Mouse (Mus musculus): Measurements from ENCODE around the gene Wdr18. TPM values are rescaled to one million over a fixed set of nuclear protein-coding genes. Genes with fewer than 3 reads are reported as not detected.

Gene Wdr18
- total RNA-seq, 1 experiment from 2014 or later: 27.2 TPM

- ATAC-seq (replicated peaks; ENCODE audit: low read depth, poor library complexity, severe bottlenecking): no peak
These were observed 31.1 kb downstream of the Wdr18 start for GRCm38 (mm10) chr10:79991099-79991498.

DNA sequence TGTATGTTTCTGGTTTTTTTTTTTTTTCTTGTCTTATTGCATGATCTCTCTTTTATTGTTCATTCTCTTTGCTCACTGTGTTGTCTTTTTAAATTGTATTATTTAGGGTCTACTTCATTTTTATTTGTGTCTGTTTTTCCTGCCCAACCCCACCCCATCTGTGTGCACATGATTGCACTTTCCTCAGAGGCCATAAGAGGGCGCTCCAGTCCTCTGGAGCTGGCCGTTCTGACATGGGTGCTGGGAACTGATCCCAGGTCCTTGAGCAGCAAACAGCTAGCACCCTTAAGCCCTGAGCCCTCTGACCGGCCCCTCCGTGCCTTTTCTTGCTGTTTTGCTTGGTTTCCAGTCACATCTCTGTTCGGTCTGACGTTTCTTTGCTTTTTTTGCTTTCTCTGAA, 31.6 kb downstream of the Wdr18 start:
- ATAC-seq (replicated peaks; ENCODE audit: low read depth, poor library complexity, severe bottlenecking): no peak

- peak; percentile 37 for ATAC-seq (replicated peaks; ENCODE audit: low read depth, poor library complexity, severe bottlenecking)
These were observed 34.6 kb downstream of the Wdr18 start for GRCm38 (mm10) chr10:79994397-79995115.

GRCm38 (mm10) chr10:79995636-79996035, 35.7 kb downstream of the Wdr18 start:
- ATAC-seq (replicated peaks; ENCODE audit: low read depth, poor library complexity, severe bottlenecking): no peak

DNA sequence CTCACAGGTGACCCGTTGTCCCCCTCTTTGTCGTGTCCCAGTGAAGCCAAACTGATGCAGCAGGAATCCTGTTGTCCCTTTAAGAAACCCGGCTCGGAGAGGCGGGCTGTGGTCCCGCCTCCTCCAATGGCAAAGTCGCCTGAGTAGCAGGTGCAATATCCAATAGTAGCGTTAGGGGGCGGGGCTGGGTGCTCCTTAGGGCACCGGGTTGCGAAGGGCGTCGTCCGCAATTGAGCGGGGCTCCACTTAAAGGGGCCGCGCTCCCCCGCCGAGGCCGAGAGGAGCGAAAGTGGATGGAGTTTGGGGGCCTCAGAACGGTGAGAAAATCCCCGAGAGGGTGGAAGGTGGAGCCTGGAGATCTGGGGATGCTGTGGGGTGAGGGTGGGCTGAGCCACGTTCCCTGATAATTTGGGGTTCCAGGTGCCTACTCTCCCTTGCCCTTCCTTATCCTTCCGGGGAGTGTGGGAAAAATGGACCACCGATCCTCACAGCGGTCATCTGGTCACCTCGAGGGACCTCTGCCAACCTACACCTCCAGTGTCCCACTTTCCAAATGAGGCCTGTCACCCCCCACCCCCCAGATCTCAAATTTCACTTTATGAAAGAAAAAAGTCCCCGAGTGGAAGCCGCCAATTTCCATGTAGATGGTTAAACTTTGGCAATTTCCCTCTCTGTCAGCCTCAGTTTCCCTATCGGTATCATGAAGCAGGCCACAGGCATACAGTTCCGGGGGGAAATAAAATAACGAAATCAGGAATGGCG, 36.5 kb downstream of the Wdr18 start, which contains the start of gene Abca7:
Abca7 (plus strand) TSS at position 223 of the 762 bp plus-strand sequence.
- ATAC-seq (replicated peaks; ENCODE audit: low read depth, poor library complexity, severe bottlenecking): peak; percentile 83

DNA sequence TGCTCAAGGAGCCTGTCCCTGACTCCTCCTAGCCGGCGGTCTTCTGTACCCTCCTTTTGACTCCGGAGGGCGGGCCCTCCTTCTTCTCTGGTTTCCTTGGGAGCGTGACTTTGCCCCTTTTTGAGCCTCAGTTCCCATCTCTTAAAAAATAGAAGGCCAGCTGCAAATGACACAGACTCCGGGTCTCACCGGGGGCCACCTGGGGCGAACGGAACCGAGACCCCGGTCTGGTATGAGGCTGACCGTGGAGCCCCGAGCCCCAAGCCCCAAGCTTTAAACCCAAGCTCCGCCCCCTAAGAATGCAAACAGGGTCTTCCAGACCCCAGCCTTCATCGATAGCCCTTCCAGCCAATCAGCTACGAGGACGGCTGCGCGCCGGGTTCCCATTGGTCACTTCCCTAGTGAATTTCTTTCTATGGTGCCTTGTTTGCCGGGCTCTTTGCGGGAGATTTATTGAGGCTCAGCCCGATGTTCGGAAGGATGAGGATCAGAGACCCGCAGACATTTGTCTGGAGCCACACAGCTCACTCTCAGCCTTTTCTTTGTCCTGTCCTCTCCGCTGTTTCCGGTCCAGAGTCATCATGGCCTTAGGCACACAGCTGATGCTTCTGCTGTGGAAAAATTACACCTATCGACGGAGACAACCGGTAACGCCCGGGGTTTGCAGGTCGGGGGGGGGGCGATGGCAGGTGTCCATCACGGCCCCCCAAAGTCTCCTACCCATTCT, 37.2 kb downstream of the Wdr18 start:
- ATAC-seq (replicated peaks; ENCODE audit: low read depth, poor library complexity, severe bottlenecking): peak; percentile 57

DNA sequence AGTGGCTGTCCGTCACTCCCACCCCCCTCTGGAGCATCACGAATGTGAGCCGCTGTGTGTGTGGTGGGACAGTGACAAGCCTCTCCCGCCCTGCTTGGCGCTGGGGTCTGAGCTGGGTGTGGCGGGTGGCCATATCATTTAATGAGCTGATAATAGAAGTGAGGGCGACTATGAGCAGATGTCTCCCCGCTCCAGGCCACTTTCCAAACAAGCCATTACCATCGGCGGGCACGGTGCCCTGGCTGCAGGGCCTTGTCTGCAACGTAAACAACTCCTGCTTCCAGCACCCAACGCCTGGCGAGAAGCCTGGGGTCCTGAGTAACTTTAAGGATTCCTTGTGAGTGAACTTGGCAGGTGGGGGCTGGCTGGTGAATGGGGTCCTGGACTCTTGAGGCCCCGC, 37.9 kb downstream of the Wdr18 start:
- no peak for ATAC-seq (replicated peaks; ENCODE audit: low read depth, poor library complexity, severe bottlenecking)

DNA sequence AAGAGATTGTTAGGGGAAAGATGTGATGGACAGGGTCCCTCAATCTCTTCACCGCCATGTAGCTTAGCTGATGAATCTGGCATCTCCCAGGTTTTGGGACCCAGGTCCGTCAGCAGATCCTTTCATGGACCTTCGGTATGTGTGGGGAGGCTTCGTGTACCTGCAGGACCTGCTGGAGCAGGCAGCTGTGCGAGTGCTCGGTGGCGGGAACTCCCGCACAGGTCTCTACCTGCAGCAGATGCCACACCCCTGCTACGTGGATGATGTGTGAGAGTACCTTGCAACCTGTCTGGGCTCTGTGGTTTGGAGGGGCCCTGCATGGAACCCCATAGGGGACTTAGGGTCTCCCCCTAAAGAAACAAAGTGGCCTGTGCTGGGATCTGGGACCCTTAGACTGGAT, 42.0 kb downstream of the Wdr18 start:
- no peak for ATAC-seq (replicated peaks; ENCODE audit: low read depth, poor library complexity, severe bottlenecking)

GRCm38 (mm10) chr10:80002829-80003228, 42.9 kb downstream of the Wdr18 start:
- no peak for ATAC-seq (replicated peaks; ENCODE audit: low read depth, poor library complexity, severe bottlenecking)

- peak; percentile 68 for ATAC-seq (replicated peaks; ENCODE audit: low read depth, poor library complexity, severe bottlenecking)
These were observed 43.7 kb downstream of the Wdr18 start for GRCm38 (mm10) chr10:80003374-80004232.

DNA sequence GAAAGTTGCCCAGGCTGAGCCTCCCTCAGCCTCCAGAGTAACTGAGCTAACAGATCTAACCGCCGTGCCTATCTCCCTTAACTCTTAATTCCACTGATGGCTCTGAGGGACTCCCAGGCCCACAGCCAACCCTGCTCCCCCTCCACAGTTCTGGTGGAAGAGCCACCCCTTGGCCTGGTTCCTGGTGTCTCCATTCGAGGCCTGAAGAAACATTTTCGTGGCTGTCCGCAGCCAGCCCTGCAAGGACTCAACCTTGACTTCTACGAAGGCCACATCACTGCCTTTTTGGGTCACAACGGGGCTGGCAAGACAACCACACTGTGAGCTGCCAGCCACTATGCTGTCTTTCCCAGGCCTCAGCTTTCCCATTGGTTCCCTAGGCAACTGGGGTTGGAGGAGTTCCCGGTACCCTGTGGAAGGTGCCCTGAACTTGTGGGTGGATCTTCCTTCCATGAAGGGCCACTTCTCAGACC, 44.3 kb downstream of the Wdr18 start:
- no peak for ATAC-seq (replicated peaks; ENCODE audit: low read depth, poor library complexity, severe bottlenecking)

DNA sequence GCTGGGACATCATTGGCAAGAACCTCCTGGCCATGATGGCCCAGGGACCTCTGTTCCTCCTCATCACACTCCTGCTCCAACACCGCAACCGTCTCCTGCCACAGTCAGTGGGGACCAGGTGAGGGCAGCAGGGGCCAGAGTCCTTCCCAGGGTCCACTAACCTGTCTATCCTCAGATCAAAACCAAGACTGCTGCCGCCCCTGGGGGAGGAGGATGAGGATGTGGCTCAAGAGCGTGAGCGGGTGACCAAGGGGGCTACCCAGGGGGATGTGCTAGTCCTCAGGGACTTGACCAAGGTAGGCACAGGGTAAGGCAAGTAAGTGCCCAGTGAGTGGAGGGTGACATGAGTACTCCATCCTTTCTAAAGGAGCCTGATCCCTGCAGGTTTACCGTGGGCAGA, 51.8 kb downstream of the Wdr18 start:
- no peak for ATAC-seq (replicated peaks; ENCODE audit: low read depth, poor library complexity, severe bottlenecking)

- no peak for ATAC-seq (replicated peaks; ENCODE audit: low read depth, poor library complexity, severe bottlenecking)
These were observed 53.7 kb downstream of the Wdr18 start for GRCm38 (mm10) chr10:80013609-80014008.

DNA sequence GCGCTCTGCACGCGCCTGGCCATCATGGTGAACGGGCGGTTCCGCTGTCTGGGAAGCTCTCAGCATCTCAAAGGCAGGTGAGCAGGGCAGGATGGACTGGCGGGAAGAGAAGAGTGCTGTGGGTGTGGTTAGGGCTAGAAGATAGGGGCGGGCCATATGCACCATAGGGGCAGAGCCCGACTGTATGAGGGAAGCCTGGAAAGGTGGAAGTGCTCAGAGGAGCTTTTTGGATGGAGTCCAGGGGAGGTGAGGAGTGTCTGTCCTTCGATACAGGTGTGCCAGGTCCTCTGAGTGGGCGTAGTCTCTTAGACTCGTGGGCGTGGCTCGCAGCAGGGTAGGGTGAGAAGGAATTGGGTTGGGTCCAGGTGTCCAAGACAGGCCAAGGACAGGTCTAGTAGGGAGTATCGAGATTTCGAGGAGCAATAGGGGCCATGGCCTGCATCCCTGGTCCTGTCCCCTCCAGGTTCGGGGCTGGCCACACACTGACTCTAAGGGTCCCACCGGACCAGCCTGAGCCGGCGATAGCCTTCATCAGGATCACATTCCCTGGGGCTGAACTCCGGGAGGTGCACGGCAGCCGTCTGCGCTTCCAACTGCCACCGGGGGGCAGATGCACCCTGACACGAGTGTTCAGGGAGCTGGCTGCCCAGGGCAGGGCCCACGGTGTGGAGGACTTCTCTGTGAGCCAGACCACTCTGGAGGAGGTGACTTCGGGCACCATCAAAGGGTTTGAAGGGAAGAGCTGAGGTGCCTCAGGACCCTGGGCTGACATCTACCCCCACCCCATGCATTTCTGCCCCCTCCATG, 54.7 kb downstream of the Wdr18 start:
- ATAC-seq (replicated peaks; ENCODE audit: low read depth, poor library complexity, severe bottlenecking): no peak

DNA sequence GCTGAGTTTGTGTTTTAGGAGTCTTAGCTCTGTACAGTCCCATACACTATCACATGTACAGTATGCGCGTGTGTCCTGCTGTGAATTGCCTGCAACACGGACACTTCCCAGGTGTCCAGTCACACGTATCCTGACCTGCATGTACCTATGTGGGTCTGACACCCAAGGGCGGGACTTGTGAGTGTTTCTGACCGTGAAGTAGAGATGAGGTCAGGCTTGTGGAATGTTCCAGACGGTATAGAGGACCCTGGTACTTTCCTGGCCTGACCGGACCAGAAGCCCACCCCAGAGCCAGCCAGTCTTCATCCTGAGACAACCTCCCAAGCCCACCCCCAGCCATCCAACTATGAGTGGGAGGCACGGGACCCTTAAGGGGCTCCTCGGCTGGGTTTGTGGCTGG, 55.6 kb downstream of the Wdr18 start:
- no peak for ATAC-seq (replicated peaks; ENCODE audit: low read depth, poor library complexity, severe bottlenecking)

DNA sequence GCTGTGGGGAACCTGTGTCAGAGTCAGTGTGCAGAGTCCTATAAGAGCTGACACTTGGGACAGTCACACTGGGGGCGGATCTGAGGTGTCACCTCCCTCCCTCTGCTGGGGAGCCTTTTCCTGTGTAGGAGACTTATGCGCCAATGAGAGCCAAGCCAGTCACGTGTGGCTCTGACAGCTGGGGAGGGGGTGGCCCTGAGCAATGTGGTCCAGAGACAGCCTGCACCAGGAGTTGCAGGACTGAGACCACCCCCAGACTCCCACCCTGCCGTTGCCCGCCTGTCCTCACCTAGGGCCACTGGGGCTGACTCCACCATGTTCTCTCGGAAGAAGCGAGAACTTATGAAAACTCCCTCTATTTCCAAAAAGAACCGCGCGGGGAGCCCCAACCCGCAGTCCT, 56.6 kb downstream of the Wdr18 start, which contains the start of gene Arhgap45:
Arhgap45 (plus strand) TSS at position 143 of the 400 bp plus-strand sequence.
- peak; percentile 81 for ATAC-seq (replicated peaks; ENCODE audit: low read depth, poor library complexity, severe bottlenecking)

GRCm38 (mm10) chr10:80016931-80017330, 57.0 kb downstream of the Wdr18 start:
- peak; percentile 9 for ATAC-seq (replicated peaks; ENCODE audit: low read depth, poor library complexity, severe bottlenecking)

DNA sequence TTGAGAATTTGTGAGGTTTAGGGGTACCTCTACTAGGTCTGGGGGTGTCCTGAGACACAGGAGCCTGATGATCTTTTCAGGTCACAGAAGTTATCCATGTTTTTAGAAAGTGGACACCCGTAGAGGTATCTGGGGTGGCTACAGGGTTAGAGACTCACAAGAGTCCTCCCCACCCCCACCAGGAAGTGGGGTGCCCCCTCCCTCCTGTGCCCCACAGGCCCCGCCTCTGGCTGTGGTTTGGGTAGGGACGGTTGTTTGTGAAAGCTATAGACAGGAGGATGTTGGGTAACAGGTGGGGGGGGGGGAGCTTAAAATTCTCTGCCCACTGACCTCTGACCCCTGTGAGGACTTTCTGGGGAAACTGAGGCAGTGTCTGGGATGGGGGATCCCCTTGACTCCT, 57.4 kb downstream of the Wdr18 start:
- ATAC-seq (replicated peaks; ENCODE audit: low read depth, poor library complexity, severe bottlenecking): peak; percentile 53

GRCm38 (mm10) chr10:80017771-80018170, 57.8 kb downstream of the Wdr18 start:
- ATAC-seq (replicated peaks; ENCODE audit: low read depth, poor library complexity, severe bottlenecking): no peak
